8 mouse cellular contexts compared by ENCODE assay signal in the genomic region with DNA sequence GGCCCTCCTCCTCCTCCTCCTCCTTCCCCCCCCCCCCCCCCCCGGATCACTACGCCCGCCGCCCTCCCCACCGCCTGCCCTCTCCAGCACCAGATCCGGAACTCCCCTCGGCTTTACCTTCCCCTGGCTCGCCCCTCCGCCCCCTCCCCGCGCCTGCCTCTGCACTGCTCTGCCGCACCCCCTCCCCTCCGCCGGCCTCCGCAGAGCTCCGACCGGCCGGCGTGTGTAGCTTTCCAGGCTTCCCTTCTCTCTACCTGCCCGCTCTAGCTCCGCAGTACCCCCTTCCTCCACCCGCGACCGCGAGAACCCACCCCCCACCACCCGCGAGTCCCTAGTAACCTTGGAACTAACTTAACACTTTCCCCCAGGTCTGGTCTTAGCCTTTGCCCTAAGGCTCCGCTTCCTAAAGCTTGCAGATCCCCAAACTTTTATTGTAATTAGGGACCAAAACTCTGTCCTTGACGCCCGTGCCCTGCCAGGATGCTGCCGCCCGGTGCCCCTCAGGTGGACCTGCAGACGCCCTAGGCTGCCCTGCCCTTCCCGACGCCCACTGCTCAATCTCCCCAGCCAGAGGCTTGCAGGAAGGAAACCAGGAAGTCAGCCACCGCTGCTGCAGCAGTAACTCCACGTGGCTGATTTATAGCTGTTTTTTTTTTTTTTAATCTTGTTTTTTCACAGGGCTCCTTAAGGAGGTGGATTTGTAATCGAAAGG. TPM values are rescaled to one million over a fixed set of nuclear protein-coding genes. Genes with fewer than 3 reads are reported as not detected.
DNase-seq lines count a peak whose midpoint lies in the region; ATAC-seq and TF ChIP-seq lines count a peak whose summit lies in the region.

No protein-coding gene starts in this region.

- no peak for TF ChIP-seq EP300 in liver, postnatal 0 days (IDR thresholded peaks at IDR 0.05; ENCODE audit: low read depth)

- no peak for TF ChIP-seq CTCF in intestine, postnatal 0 days (IDR thresholded peaks at IDR 0.05; ENCODE audit: low read depth)
- TF ChIP-seq CTCF in liver, postnatal 0 days (IDR thresholded peaks at IDR 0.05; ENCODE audit: low read depth), result no peak

- H3K9ac ChIP-seq in intestine, postnatal 0 days (ENCODE audit: low read depth, low read length), result peak overlapping the region; percentile 96
- H3K9ac ChIP-seq in liver, postnatal 0 days (replicated peaks), result peak overlapping the region; percentile 54
- peak overlapping the region; percentile 94 for H3K9ac ChIP-seq in neural tube, embryonic 13.5 days

- H3K27ac ChIP-seq in intestine, postnatal 0 days (ENCODE audit: low read depth, low read length), result peak overlapping the region; percentile 97
- peak overlapping the region; percentile 41 for H3K27ac ChIP-seq in liver, postnatal 0 days (ENCODE audit: low read depth)
- peak overlapping the region; percentile 92; the same call in 1 of the 2 replicates for H3K27ac ChIP-seq in neural tube, embryonic 13.5 days (replicated peaks)

- under 1% methylated on average over 24 of the region's 38 CpGs for WGBS in intestine, postnatal 0 days
- 1% methylated on average over 30 of the region's 38 CpGs for WGBS in liver, postnatal 0 days (ENCODE audit: insufficient replicate concordance)
- 2% methylated on average over 25 of the region's 38 CpGs for WGBS in neural tube, embryonic 13.5 days

- H3K36me3 ChIP-seq in intestine, postnatal 0 days (ENCODE audit: control insufficient read depth, insufficient read depth), result no peaks in the 10 kb centered on the region
- no peaks in the 10 kb centered on the region for H3K36me3 ChIP-seq in liver, postnatal 0 days (replicated peaks; ENCODE audit: insufficient read depth, low read length)
- H3K36me3 ChIP-seq in neural tube, embryonic 13.5 days, result no peaks in the 10 kb centered on the region

- no peaks in the 10 kb centered on the region for H3K9me3 ChIP-seq in intestine, postnatal 0 days (ENCODE audit: control insufficient read depth)
- no peaks in the 10 kb centered on the region for H3K9me3 ChIP-seq in liver, postnatal 0 days (ENCODE audit: low read length)
- no peaks in the 10 kb centered on the region for H3K9me3 ChIP-seq in neural tube, embryonic 13.5 days

- peak overlapping the region; percentile 97 for H3K4me3 ChIP-seq in intestine, postnatal 0 days (ENCODE audit: low read depth, low read length)
- peak overlapping the region; percentile 85 for H3K4me3 ChIP-seq in liver, postnatal 0 days (ENCODE audit: low read depth, low read length)
- H3K4me3 ChIP-seq in neural tube, embryonic 13.5 days, result peak overlapping the region; percentile 88

- no peaks in the 10 kb centered on the region for H3K27me3 ChIP-seq in intestine, postnatal 0 days (replicated peaks; ENCODE audit: control insufficient read depth, insufficient read depth, low read length)
- H3K27me3 ChIP-seq in liver, postnatal 0 days (ENCODE audit: insufficient read depth, low read length), result no peaks in the 10 kb centered on the region
- no peaks in the 10 kb centered on the region for H3K27me3 ChIP-seq in neural tube, embryonic 13.5 days

- peak overlapping the region; percentile 72 for H3K4me2 ChIP-seq in intestine, postnatal 0 days (replicated peaks; ENCODE audit: low read depth)
- H3K4me2 ChIP-seq in liver, postnatal 0 days (ENCODE audit: low read depth, low read length), result peak overlapping the region; percentile 92
- H3K4me2 ChIP-seq in neural tube, embryonic 13.5 days, result peak overlapping the region; percentile 96

- peak; percentile 34 to 67 for DNase-seq in urinary bladder, adult 18-20 months (ENCODE audit: low spot score in 2 of 2)
- no peak for DNase-seq in urinary bladder, postnatal 10 days (ENCODE audit: low spot score)
- DNase-seq in cerebellum, postnatal 25 days, result peak; percentile 59 to 77
- DNase-seq in heart, adult 11 months, result peak; percentile 95
- peak; percentile 38 for DNase-seq in liver, postnatal 0 days
- peak; percentile 46 for DNase-seq in testis, postnatal 14 days (ENCODE audit: low spot score)

- H3K4me1 ChIP-seq in intestine, postnatal 0 days (replicated peaks; ENCODE audit: control insufficient read depth, insufficient read depth, low read length), result peaks cover 5% of the 10 kb centered on the region; the same call in 1 of the 2 replicates
- peaks cover 16% of the 10 kb centered on the region for H3K4me1 ChIP-seq in liver, postnatal 0 days (ENCODE audit: insufficient read depth)
- H3K4me1 ChIP-seq in neural tube, embryonic 13.5 days (replicated peaks), result peaks cover 21% of the 10 kb centered on the region

- peak; percentile 48 for ATAC-seq in intestine, postnatal 0 days
- peak; percentile 3 for ATAC-seq in liver, postnatal 0 days
- ATAC-seq in neural tube, embryonic 13.5 days (ENCODE audit: low read depth), result peak; percentile 84

RNA-seq across cellular contexts. Expression of a gene that starts 0.4 kb away (rescaled TPM):
- 20.2 and 22.4 TPM in 2 replicates for polyA plus RNA-seq in intestine, postnatal 0 days (2015; fragmentation: Nextera tagmentation; extraction: Ambion mirVana)
- polyA plus RNA-seq in liver, postnatal 0 days (2015; fragmentation: Nextera tagmentation; extraction: Ambion mirVana), result 2.9 and 3.2 TPM in 2 replicates
- 11.7 and 14.7 TPM in 2 replicates for polyA plus RNA-seq in neural tube, embryonic 13.5 days (2015; fragmentation: Nextera tagmentation; extraction: Ambion mirVana)

Comparison
In these comparisons a context has a peak if more than half of its experiments do, and no peak if none do; other contexts are left out.
1. ATAC-seq: peak in every context shown above with its lines; median percentile 84 in neural tube, embryonic 13.5 days; 48 in intestine, postnatal 0 days; 3 in liver, postnatal 0 days.
2. H3K27ac ChIP-seq: peak in every context shown above with its lines; median percentile 97 in intestine, postnatal 0 days; 92 in neural tube, embryonic 13.5 days; 41 in liver, postnatal 0 days.